Mouse (Mus musculus) spleen, adult 2 months (tissue): ENCODE data around the gene Thsd4.

Experiments
- CTCF ChIP-seq: fragments of 200-500 bp; IDR thresholded peaks from 2 replicates; pipeline ENCODE4 v1.5.1; 2011; ENCODE audit warnings: mild to moderate bottlenecking, inconsistent platforms; ENCODE audit not compliant: insufficient read depth, insufficient read length, insufficient replicate concordance; ENCODE audit errors: extremely low read depth
- POLR2A ChIP-seq: fragments of 200-500 bp; IDR thresholded peaks from 2 replicates; pipeline ENCODE4 v1.6.1; 2011; ENCODE audit warnings: low read depth, low read length, inconsistent platforms

- peak; percentile 32; the same call in 1 of the 2 replicates for TF ChIP-seq CTCF
- TF ChIP-seq POLR2A = no peak
These were observed at the start of gene Thsd4 for GRCm38 (mm10) chr9:60521806-60522264.
